Mouse (Mus musculus) brown adipose tissue, adult 24 weeks (tissue): ENCODE data around the gene Chek1. TPM values are rescaled to one million over a fixed set of nuclear protein-coding genes. Genes with fewer than 3 reads are reported as not detected.
A peak's percentile ranks its signal among the peaks of the same experiment; 100 is the strongest.

Source experiments
- H3K27ac ChIP-seq: fragments of 200-500 bp; replicated peaks from 2 replicates; pipeline ENCODE4 v1.5.1; 2012; ENCODE audit warnings: low read depth, mild to moderate bottlenecking, low read length
- H3K4me1 ChIP-seq: fragments of 200-500 bp; 2 replicates; pipeline ENCODE4 v1.6.1; 2012; ENCODE audit warnings: low read length, mixed read lengths; ENCODE audit not compliant: control insufficient read depth, insufficient read depth, insufficient read length
- H3K4me3 ChIP-seq: fragments of 200-500 bp; 2 replicates; pipeline ENCODE4 v1.5.1; 2012; ENCODE audit warnings: low read depth, mild to moderate bottlenecking, low read length, moderate library complexity; ENCODE audit not compliant: insufficient read depth
- polyA plus RNA-seq: library from polyadenylated mRNA; stranded (reverse); fragments of >200 nt; gene quantifications from 2 replicates; pipeline ENCODE4 v1.2.4, GENCODE M21; 2012; ENCODE audit not compliant: missing spikeins, insufficient read depth, insufficient read length

The Chek1 gene
- polyA plus RNA-seq, result 2.8 TPM in 1 of 2 replicates, not detected in the other

DNA sequence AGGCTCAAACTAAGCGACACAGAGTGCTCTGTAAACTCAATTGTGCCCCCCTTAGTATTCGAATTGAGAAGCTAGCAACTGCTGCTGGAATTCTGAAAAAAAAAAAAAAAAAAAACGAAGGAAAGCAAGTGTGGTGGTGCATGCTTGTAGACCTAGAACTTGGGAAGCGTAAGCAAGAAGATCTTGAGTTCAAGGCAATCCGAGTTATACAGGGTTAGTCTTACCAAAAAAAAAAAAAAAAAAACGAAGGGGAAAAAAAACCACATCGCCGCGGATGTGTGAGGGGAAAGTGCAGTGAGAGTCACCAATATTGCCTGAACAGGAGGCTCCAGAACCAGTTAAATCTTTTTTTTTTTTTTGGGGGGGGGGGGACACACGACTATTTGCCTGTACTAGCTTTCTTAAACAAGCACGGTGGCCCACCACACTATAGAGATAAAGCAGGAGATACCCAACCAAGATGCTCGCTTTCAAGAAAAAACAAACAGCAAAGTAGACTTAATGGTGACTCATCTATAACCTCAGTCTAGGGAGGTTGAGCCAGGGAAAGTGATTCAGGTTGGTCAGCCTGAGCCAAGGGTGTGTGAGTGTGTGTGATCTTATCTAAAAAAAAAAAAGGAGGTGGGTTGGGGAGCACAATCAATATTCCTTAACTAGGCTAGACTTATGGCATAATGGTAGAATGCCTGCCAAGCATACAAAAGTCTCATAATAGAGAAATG lies at the start of gene Chek1:
Gene Chek1, minus strand, starts transcription at position 32 of the 722 bp plus-strand sequence.
- Histone ChIP-seq H3K27ac (peak within 1 kb of the TSS; percentile 48), H3K4me3 (peak within 1 kb of the TSS; percentile 93), H3K4me1 (no peaks in the 10 kb centered on the region)

- Histone ChIP-seq H3K4me3 (0 out of 2 replicates have a peak overlapping the region, but pooled peaks have one; percentile 69), H3K4me1 (peaks cover 5% of the 10 kb centered on the region; the same call in 1 of the 2 replicates), H3K27ac (no peak overlapping the region)
Observed at GRCm38 (mm10) chr9:36769048-36769413, 42.2 kb upstream of the Chek1 start.

DNA sequence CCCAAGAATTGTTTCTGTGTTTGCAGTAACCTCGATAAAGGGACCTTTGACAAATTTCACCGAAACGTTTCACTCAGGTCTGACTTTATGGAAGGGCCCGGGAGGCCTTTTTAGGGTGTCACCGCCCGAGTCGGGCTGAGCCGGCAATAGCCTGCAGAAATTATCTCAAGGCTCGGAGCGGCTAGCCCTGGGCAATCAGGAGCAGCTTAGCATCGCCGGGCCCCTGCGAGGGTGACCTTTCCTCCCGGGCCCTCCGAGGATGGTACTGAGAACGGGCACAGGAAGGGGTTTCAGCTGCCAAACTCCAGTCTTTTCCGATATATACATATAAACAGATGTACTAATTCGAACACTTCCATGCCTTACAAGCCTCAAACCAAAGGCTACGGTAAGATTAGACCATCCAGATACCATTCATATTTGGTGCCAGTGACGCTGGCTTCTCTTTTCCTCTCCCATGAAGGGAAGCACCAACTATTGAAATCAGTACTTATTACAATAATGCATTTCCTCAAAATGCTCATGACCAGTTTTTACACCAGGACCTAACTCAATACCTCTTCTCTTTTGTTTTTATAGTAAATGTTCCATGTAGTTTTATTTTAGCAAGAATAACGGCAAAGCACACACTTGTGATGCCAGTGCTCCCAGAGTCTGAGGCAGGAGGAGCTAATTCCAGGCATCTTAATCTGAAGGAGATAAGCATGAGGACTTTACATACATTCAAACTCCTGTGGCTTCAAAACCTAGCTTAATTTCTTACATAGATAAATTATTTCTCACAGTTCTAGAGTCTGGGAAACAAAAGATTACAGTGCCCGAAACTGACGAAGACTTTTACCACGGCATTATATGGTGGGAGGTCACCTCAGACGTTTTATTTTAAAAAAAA lies 41.5 kb upstream of the Chek1 start:
- Histone ChIP-seq H3K4me3 (peak overlapping the region; percentile 69), H3K4me1 (peaks cover 5% of the 10 kb centered on the region; the same call in 1 of the 2 replicates), H3K27ac (peak overlapping the region; percentile 90)

DNA sequence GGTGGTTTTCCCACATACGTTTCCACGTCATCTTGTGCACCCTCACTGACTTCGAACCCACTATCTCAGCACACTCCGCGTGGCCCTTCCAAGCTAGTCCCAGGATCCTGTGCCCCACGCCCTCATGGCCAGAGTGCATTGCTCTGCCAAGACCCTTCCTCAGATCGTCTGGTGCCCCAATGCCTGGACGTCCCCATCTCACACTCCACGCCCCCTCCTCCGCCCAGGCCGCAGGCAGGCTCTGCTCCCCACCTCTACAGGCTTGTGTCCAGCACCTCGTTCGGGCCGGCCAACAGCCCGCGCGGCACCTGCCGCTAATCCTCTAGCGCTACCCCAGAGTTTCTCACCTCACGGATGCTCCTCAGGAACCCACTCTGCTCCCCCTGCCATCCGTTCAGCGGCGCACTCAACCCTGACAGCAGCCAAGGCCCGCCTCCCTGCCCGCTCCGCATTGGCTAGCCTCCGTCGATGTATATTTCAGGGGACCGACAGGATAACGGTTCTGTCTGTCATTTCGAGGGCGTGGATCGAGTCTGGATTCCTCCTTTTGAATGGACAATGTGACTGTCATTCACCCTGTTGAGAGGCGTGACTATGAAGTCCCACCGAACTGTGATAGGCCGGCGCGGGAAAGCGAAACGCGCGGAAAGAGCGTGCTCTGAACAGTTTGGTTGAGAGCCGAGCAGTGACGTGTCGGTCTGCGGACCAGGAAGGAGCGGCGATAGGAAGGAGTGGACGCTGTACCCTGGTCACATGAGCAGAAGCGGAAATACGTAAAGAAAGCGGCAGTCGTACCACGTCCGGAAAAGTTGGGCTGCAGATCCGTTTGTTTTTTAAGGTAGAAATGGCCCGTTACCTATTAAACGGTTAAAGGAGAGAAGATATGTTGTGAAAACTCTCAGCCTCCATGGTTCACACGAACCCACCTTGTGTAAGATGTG lies 40.6 kb upstream of the Chek1 start, which contains the start of gene Stt3a:
Gene Stt3a, minus strand, starts transcription at position 477 of the 941 bp plus-strand sequence.
- H3K27ac ChIP-seq, result peak within 1 kb of the TSS; percentile 90
- H3K4me1 ChIP-seq, result peaks cover 5% of the 10 kb centered on the region; the same call in 1 of the 2 replicates
- H3K4me3 ChIP-seq, result peak within 1 kb of the TSS; percentile 71

DNA sequence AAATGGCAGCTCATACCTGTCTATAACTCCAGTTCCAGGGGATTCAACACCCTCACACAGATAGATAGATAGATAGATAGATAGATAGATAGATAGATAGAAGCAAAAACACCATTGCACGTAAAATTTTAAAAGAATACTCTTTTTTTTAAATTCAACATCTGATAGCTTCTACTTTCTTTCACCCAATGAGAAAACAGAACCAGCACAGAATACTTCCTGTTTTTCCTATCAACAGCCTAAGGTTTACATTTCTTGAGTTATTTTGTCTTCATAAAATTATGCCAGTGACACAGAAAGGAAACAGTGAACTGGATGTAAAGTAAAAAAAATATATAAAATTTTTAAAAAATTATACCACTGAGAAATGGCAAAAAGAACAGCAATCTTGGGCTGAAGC lies 37.5 kb upstream of the Chek1 start:
- no peak overlapping the region for H3K4me3 ChIP-seq
- H3K27ac ChIP-seq, result no peak overlapping the region
- H3K4me1 ChIP-seq, result peaks cover 5% of the 10 kb centered on the region; the same call in 1 of the 2 replicates

- H3K27ac ChIP-seq, result peak overlapping the region; percentile 48
- no peaks in the 10 kb centered on the region for H3K4me1 ChIP-seq
- H3K4me3 ChIP-seq, result peak overlapping the region; percentile 93
Observed at GRCm38 (mm10) chr9:36726131-36727033, 483 bp downstream of the Chek1 start.

DNA sequence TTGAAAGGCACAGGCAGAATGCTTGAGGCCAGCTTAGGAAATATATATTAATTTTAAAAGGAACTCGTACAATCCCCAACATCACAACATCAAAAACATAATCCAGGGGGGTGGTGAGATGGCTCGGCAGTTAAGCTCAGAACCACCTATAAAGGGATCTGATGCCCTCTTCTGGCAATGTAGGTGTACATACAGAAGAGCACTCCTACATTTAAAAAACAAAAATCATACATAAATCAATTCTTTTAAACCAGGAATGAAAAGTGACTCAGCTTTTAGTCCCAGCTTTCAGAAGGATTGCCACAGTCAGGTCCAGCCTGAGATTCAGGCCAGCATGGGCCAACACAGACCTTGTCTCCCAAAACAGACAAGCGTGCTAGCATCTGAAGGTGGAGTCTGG lies 10.2 kb downstream of the Chek1 start:
- Histone ChIP-seq H3K4me3 (no peak overlapping the region), H3K4me1 (no peaks in the 10 kb centered on the region), H3K27ac (no peak overlapping the region)

- no peaks in the 10 kb centered on the region for H3K4me1 ChIP-seq
- no peak overlapping the region for H3K27ac ChIP-seq
- no peak overlapping the region for H3K4me3 ChIP-seq
Observed at GRCm38 (mm10) chr9:36707304-36707703, 19.6 kb downstream of the Chek1 start.

GRCm38 (mm10) chr9:36705923-36706322 lies 20.9 kb downstream of the Chek1 start:
- Histone ChIP-seq H3K4me3 (no peak overlapping the region), H3K27ac (no peak overlapping the region), H3K4me1 (no peaks in the 10 kb centered on the region)

DNA sequence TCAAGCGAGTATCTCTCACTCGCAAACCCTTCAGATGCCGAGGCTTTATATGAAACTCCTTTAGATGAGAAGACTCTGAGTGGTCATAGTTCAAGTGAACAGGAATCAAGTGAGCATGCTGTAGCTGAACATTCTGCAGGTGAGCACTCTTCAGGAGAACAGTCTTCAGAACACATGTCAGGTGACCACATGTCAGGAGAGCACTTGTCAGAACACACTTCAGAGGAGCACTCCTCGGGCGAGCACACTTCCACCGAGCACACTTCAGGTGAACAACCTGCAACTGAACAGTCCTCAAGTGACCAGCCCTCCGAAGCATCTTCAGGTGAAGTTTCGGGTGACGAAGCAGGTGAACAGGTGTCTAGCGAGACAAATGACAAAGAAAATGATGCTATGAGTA lies 32.6 kb downstream of the Chek1 start:
- Histone ChIP-seq H3K4me1 (no peaks in the 10 kb centered on the region), H3K27ac (no peak overlapping the region), H3K4me3 (no peak overlapping the region)

DNA sequence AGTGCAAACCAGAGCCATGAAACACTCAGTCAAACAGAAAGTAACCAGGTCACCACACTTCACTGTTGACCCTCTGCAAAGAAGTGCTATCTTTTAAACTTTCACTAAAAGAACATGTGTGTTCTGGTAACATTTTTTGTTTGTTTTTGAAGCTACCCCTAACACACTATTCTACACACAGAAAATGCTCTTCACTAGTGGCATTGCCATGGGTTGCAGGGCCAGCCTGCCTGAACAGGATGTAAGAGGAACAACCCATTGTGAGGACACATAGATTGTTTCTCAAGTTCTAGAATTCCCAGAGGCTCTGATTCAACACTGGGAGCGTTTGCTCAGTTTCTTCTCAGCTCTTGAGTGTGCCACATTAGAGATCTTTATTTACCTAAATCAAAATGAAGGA lies 33.9 kb downstream of the Chek1 start, which contains the start of gene Acrv1:
Gene Acrv1, plus strand, starts transcription at position 301 of the 400 bp plus-strand sequence.
- no peak within 1 kb of the TSS for H3K4me3 ChIP-seq
- no peak within 1 kb of the TSS for H3K27ac ChIP-seq
- no peaks in the 10 kb centered on the region for H3K4me1 ChIP-seq

DNA sequence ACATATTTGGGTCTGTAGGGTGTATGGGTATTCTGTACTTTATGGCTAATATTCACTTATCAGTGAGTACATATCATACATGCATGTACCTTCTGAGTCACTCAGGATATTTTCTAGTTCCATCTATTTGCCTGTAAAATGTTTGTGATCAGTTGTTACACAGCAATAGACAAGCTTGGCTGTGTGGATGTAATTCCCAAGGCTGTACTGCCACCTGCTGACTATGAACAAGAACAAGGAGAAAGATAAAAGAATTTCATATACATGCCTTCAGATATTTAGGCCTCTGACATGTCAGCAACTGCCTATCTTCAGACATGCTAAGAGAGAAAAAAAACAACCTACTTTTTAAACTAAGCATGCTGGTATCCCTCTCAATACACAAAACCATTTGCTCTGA lies 39.5 kb downstream of the Chek1 start:
- no peak overlapping the region for H3K27ac ChIP-seq
- H3K4me1 ChIP-seq, result no peaks in the 10 kb centered on the region
- H3K4me3 ChIP-seq, result no peak overlapping the region

DNA sequence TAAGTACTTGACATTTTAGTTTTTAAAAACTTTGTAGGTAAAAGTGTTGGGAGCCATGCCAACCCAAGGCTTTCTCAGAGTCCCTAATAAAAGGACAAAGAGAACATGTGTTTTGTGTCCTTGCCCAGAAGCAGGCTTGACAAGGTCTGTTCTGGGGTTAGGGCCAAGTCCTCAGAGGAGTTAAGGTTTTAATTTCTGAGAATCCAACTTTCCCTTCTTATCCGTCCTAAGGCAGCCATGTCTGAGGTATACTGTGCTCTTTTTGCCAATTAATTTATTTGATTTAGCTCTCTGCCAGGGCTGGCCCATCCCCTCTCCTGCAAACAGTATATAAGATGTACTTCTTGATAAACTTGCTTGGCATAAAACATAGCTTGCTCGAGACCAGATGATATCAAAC lies 45.4 kb downstream of the Chek1 start:
- no peaks in the 10 kb centered on the region for H3K4me1 ChIP-seq
- H3K4me3 ChIP-seq, result no peak overlapping the region
- H3K27ac ChIP-seq, result no peak overlapping the region
